Mouse (Mus musculus): ENCODE data around the gene Vmn2r32.
"Not testable (repeated sequence)": the region's sequence is repeated elsewhere in the genome, so short reads cannot be mapped to it uniquely, and the experiment has no call there.

Gene Vmn2r32

DNA sequence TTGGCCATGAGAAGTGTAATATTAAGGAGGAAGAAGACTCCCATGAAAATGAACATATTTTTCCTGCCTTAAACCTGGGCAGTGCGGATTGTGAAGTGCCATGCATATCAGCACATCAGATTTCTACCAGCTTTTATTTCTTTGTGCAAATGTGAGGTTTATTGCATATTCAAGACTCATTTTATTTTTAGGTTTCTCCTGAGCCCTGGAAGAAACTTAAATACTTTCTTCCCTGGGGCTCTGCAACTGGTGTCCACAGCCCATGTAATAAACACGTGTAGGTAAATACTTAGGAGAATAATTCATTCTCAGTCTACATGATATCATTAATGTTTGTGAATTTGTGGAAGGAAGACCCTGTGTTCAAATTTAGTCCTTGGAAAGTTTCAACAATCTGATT, at the start of gene Vmn2r32:
Gene Vmn2r32 (minus strand): TSS at position 101 of the 400 bp plus-strand sequence.
- DNase-seq (ENCODE audit: low read depth, low spot score), result not testable (repeated sequence)

All from WW6 (cell line).